Comparison of ENCODE assay signal across 12 mouse cellular contexts in genomic region chr11:53252186-53253119, GRCm38 (mm10). TPM values are rescaled to one million over a fixed set of nuclear protein-coding genes. Genes with fewer than 3 reads are reported as not detected.
DNase-seq lines count a peak whose midpoint lies in the region; ATAC-seq lines count a peak whose summit lies in the region.
"Had no signal": no experiment of that assay in that cellular context is flagged by ENCODE, and none has a peak within 500 bp of the region (broad histone marks: within the 10 kb centered on the region; RNA-seq: fewer than 3 reads in every experiment).

No protein-coding gene starts in this region.

- no peaks in the 10 kb centered on the region for H3K9me3 ChIP-seq in forebrain, embryonic 16.5 days (ENCODE audit: control insufficient read depth, low read length)
- H3K9me3 ChIP-seq in midbrain, embryonic 10.5 days (replicated peaks) = 0 out of 2 replicates have a peak, but pooled peaks cover 4% of the 10 kb centered on the region
- H3K9me3 ChIP-seq in neural tube, embryonic 14.5 days (ENCODE audit: control insufficient read depth, low read length) = no peaks in the 10 kb centered on the region

- no peak overlapping the region for H3K9ac ChIP-seq in forebrain, embryonic 16.5 days (replicated peaks; ENCODE audit: low read depth, low read length)
- no peak overlapping the region for H3K9ac ChIP-seq in neural tube, embryonic 14.5 days (replicated peaks; ENCODE audit: low read depth, low read length)
- H3K9ac ChIP-seq: limb, embryonic 13.5 days; lung, embryonic 14.5 days had no signal

- no peaks in the 10 kb centered on the region for H3K27me3 ChIP-seq in forebrain, embryonic 16.5 days (replicated peaks; ENCODE audit: control insufficient read depth, insufficient read depth, low read length)
- H3K27me3 ChIP-seq in midbrain, embryonic 10.5 days (ENCODE audit: low read depth, poor library complexity, severe bottlenecking) = no peaks in the 10 kb centered on the region
- H3K27me3 ChIP-seq in neural tube, embryonic 14.5 days (ENCODE audit: control insufficient read depth, insufficient read depth, low read length) = no peaks in the 10 kb centered on the region

- 53% methylated on average over 12 of the region's 12 CpGs for WGBS in forebrain, embryonic 16.5 days
- WGBS in midbrain, embryonic 10.5 days = 81% methylated on average over 12 of the region's 12 CpGs
- WGBS in neural tube, embryonic 14.5 days = 50% methylated on average over 12 of the region's 12 CpGs

- peak overlapping the region; percentile 19; the same call in 1 of the 2 replicates for H3K27ac ChIP-seq in forebrain, embryonic 16.5 days (ENCODE audit: low read length)
- H3K27ac ChIP-seq in midbrain, embryonic 10.5 days (replicated peaks) = peak overlapping the region; percentile 65
- H3K27ac ChIP-seq in neural tube, embryonic 14.5 days (ENCODE audit: low read depth, low read length) = no peak overlapping the region
- H3K27ac ChIP-seq: limb, embryonic 13.5 days had no signal

- H3K36me3 ChIP-seq in forebrain, embryonic 16.5 days (ENCODE audit: control insufficient read depth, insufficient read depth) = no peaks in the 10 kb centered on the region
- 0 out of 2 replicates have a peak, but pooled peaks cover under 1% of the 10 kb centered on the region for H3K36me3 ChIP-seq in midbrain, embryonic 10.5 days
- H3K36me3 ChIP-seq in neural tube, embryonic 14.5 days (ENCODE audit: control insufficient read depth, insufficient read depth, low read length) = no peaks in the 10 kb centered on the region
- H3K36me3 ChIP-seq: limb, embryonic 13.5 days had no signal

- ATAC-seq in forebrain, embryonic 16.5 days = peak; percentile 74
- peak; percentile 65; the same call in 1 of the 2 replicates for ATAC-seq in neural tube, embryonic 14.5 days (ENCODE audit: low read depth)

- no peak overlapping the region for H3K4me2 ChIP-seq in forebrain, embryonic 16.5 days (ENCODE audit: low read length)
- H3K4me2 ChIP-seq in neural tube, embryonic 14.5 days (ENCODE audit: low read depth, low read length) = no peak overlapping the region
- H3K4me2 ChIP-seq: limb, embryonic 13.5 days; lung, embryonic 14.5 days had no signal

- peak; percentile 12 for DNase-seq in adrenal gland, postnatal 14 days
- DNase-seq in adrenal gland, postnatal 4 days (ENCODE audit: low spot score in 2 of 2) = no peak
- peak; percentile 35 for DNase-seq in midbrain, embryonic 10.5 days (ENCODE audit: low spot score)
- no peak for DNase-seq in frontal cortex, postnatal 25 days (ENCODE audit: low spot score in 2 of 2)
- no peak for DNase-seq in cerebellum, postnatal 14 days
- DNase-seq in adrenal gland, adult 18-20 months (ENCODE audit: low spot score in 2 of 2) = no peak
- DNase-seq: cerebellum, postnatal 36 days; heart, postnatal 10 days; lung, embryonic 14.5 days had no signal

- peaks cover 3% of the 10 kb centered on the region; the same call in 1 of the 2 replicates for H3K4me1 ChIP-seq in forebrain, embryonic 16.5 days (replicated peaks; ENCODE audit: control insufficient read depth, insufficient read depth, low read length)
- H3K4me1 ChIP-seq in midbrain, embryonic 10.5 days = peaks cover 14% of the 10 kb centered on the region
- peaks cover 18% of the 10 kb centered on the region for H3K4me1 ChIP-seq in neural tube, embryonic 14.5 days (ENCODE audit: control insufficient read depth, insufficient read depth, low read length)

- H3K4me3 ChIP-seq in forebrain, embryonic 16.5 days (replicated peaks; ENCODE audit: low read length) = no peak overlapping the region
- H3K4me3 ChIP-seq in midbrain, embryonic 10.5 days = no peak overlapping the region
- no peak overlapping the region for H3K4me3 ChIP-seq in neural tube, embryonic 14.5 days (ENCODE audit: low read depth, low read length)
- H3K4me3 ChIP-seq: limb, embryonic 13.5 days had no signal

RNA-seq across cellular contexts. Expression of gene Hspa4, which starts 47.8 kb away (rescaled TPM):
- total RNA-seq in adrenal gland, postnatal 14 days (2021) = 174 and 183 TPM in 2 replicates
- 100 to 1,000 TPM; 150 to 168 TPM for total RNA-seq in adrenal gland, postnatal 4 days (2021)
- 52.6 and 55.2 TPM in 2 replicates for polyA plus RNA-seq in forebrain, embryonic 16.5 days (2015; fragmentation: Nextera tagmentation; extraction: Ambion mirVana)
- 106 and 116 TPM in 2 replicates for polyA plus RNA-seq in midbrain, embryonic 10.5 days (2016; fragmentation: Nextera tagmentation; extraction: Ambion mirVana)
- 51.7 and 53.8 TPM in 2 replicates for polyA plus RNA-seq in neural tube, embryonic 14.5 days (2014; fragmentation: Nextera tagmentation; extraction: Ambion mirVana)
- 100 to 1,000 TPM; 272 to 274 TPM for total RNA-seq in adrenal gland, adult 18-20 months (2021)

Comparison
In these comparisons a context has a peak if more than half of its experiments do, and no peak if none do; other contexts are left out.
1. DNase-seq: peak in adrenal gland, postnatal 14 days (single experiment) and midbrain, embryonic 10.5 days (single experiment); none in adrenal gland, postnatal 4 days (0 of 2), frontal cortex, postnatal 25 days (0 of 2), cerebellum, postnatal 14 days (0 of 2) and adrenal gland, adult 18-20 months (0 of 2).